Mouse (Mus musculus) yolk sac, embryonic 10.5 days (tissue): ENCODE results near the gene CN725425.

Experiments used
- DNase-seq: peaks from one replicate; pipeline ENCODE4 v3.0.0-alpha.2; 2017; ENCODE audit warnings: low spot score

CN725425 gene

DNA sequence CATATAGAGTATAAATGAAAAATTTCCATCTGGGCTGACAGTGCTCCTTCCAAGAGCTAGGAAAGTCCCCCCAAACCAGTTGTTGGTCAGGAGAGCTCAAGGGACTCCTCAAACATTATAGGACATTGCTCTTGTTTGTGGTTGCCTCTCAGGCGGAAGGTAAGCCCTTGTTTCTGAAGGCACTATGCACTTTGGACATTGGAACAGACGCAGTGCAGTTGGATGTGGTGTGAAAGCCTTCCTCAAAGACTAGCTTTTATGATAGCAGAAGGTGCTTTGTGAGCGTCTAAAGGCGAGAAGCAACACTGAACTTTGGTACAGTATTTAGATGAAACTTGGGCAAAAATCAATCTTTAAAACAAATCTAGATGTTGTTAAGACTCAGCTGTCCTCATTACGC, 7.2 kb downstream of the CN725425 start:
- DNase-seq, result peak; percentile 29

DNA sequence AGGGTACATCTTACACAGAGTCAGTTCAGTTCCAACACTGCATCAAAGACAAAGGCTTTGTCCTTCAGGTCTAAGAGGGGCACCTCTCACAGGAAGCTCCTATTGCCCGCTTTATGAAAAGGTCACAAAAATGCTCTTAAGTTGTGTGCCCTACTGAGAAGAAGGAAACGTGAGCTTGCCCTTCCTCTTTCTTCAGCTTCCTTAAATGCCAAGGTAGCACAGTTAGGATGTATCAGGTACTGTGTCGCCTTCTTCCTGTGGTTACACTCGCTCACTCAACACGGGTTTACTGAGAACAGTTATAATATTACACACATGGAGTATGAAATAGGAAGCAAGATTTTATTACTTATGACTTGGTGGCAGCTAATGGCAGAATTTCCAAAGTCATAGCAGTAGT, 38.0 kb downstream of the CN725425 start:
- no peak for DNase-seq

DNA sequence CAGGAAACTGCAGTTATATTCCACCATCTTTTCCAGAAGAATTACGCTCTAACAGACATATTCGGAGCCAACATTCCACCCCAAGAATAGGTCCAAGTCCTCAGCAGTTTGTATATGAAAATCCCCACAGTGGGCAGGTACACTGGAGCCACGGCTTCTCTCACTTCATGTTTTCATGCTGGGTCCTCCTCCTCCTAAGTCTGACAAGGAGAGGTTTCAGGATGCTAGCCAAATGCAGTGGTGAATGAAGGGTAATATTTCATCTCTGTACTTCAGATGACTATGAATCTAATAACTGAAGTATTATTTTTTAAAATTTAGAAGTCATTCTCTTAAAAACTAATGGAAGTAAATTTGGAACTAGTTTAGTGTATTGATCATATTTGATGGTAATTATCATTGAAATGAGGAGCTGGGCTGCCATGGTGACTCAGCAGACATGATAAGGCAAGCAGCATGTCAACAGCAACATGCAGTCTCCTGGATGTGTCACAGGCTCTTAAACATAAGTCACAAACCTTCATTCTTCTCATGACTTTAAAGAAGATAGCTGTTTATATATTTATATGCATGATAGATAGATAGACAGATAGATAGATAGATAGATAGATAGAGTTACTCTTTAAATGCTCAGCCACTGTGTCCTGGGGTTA, 41.5 kb downstream of the CN725425 start:
- DNase-seq, result no peak

DNA sequence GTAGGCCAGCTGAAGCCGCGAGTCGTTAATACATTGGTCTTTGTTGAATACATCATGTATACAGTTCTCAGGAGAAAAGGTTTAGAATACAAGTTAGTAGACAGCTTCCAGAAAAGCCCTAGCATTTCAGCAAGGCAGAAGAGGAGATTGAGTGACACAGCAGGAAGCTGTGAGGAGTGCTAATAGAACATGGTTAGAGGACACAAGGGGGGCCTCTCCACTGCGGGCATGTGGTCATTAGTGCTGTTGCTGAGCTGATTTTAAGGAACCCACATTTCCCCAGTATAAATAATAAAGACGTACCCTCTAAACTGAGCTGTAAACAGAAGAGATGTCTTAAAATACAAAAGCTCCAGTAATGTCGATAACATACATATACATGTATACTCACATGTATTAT, 51.5 kb downstream of the CN725425 start:
- no peak for DNase-seq

DNA sequence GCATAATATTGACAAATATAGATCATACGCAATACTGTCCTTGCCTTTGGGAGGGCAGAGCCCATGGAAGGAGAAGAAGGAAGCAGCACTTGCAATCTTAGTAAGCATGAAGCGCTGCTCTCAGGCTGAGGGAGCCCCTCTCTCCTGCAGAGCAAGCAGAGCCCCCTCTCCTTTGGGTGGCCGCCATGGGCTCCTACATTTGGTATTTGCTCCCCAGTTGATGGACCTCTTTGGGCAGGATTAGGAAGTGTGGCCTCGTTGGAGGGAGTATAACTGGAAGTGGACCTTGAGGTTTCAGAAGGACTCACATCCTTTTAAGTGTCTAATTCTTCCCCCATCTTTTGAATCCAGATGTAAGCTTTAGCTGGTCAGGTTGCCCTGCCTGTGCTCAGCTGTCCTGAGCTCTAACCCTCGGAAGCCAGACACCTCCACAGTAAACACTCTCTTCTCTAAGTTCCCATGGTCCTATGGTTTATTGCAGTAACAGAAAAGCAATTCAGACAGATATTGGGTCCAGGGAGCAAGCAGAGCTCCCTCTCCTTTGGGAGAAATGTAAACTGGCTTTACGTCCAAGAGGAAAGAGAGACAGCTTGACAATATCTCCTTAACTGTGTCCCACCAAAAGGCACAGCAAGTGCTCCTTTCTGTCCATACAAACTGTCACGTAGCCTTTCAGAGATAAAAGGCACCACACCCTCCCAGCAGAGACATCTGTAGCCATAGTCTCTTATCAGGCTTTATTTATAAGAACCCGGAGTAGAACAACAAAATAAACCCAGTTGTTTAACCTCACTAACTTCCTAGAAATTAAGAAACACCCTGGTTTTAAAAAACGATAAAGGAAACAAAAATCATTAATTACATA, 52.5 kb downstream of the CN725425 start:
- DNase-seq, result no peak

DNA sequence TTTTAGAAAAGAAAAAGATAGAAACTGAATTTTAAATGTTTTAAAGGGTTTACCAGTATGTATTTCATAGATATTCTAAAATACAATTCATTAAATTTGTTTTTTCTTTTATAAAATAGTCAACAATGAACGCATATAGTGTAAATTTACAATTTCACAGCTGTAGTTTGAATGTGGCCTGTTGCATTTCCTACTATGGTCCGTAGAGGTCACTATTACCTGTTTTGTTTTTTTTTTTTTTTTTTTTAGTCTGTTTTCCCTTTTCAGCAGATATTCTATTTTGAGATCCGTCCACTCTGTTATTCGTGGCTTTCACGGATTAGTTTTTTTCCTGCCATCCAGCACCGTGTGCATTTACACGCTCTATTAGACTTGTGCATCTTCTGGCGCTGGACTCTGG, 53.7 kb downstream of the CN725425 start:
- no peak for DNase-seq

DNA sequence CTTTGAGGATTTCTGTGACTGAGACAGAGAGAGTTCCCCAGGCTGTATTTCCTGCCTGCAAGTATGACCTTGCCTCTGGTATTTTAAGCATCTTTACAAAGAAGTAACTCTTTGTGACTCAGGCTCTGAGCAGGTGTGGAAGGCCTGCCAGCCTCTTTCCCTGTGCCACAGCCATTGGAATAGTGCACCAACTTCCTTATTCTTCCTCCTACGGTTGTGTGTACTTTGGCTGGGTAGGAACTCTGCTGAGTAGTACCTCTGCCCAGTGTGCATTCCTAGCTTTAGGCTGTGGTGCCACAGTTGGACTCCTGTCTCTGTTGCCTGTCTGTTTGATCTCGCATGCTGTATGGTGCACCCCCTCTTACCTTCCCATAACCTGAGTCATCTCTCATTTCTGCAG, 56.0 kb downstream of the CN725425 start:
- no peak for DNase-seq

DNA sequence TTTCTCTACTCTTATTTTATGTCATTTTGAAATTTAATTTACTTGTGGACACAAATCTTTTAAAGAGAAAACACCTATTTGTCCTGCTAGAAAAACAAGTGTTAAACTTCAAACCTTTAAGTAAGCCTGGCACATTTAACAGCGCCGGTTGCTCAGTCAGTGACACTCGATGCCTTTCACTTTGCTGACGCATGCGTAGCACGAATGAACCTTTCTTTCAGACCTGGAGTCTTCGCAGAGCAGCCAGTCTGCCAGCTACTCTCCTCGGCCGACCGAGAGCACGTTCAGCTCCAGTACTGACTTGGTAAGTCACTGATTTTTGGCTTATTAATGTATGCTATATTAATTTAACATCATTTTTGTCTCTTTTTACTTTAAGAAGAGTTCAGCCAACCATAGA, 57.8 kb downstream of the CN725425 start:
- DNase-seq, result no peak

DNA sequence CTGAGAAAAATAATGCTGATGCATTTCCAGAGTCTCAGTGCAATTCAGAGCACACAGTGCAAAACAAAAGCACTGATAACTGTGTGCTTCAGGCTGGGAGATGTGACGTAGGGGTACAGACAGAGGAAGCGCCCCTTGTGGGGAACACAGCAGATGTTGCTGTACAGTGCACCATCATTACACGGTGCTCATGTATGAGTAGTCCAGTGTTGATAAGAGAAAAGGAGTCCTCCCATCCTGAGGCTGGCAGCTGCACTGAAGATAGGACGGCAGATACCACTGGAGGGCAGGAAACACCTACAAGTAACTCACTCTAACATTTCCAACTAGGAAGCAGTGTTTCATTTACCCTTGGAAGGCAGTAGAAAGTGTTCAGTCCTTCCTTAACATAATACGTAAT, 61.3 kb downstream of the CN725425 start:
- no peak for DNase-seq

DNA sequence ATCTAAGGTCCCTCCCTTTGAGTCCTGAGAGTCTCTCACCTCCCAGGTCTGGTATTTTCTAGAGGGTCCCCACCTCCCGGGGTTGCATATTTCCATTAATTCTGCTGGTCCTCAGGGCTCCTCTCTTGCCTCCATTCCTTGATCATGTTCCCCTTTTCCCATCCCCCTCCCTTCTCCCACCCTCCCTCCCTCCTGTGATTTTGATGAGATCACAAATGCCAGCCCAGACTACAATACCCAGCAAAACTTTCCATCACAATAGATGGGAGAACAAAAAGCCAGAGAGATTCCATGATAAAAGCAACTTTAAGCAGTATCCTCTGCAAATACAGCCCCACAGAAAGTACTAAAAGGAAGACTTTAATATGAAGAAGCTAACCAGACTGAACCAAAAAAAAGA, 64.6 kb downstream of the CN725425 start:
- no peak for DNase-seq

DNA sequence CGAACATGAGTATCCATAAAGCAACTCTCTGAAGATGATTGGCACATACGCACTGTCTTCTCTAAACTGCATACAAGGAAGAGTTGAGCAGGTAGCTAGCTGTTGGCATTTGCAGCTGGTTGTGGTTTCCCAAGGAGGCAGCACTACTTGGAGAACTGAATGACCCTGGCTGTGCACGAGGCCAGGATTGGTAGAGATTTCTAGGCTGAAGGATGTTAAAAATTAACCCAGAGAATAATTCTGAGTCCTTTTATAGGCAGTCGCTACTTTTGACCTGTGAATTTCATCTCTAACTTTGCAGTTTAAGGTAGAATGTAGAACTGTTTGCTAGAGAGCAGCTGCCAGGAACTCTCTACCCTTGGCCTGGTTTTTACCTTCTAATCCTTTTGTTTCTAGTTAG, 69.2 kb downstream of the CN725425 start:
- DNase-seq, result no peak

DNA sequence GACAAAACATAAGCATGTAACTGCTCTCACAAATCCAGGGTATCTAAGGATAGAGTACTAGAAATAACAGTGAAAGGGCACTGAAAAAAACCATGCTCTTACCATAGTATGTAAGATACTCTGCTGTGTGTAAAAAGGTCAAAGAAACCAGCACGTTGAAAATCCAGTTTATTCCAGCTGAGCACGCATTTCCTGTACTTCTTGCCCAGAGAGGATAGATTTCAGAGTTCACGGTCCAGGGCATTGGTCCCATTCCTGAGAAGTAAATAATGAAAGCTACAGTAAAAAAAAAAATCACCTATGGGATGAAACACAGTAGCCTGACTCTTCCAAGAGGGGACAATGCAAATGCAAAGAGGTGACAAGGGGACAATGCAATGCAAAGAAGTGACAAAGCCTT, 76.7 kb downstream of the CN725425 start:
- DNase-seq, result no peak

DNA sequence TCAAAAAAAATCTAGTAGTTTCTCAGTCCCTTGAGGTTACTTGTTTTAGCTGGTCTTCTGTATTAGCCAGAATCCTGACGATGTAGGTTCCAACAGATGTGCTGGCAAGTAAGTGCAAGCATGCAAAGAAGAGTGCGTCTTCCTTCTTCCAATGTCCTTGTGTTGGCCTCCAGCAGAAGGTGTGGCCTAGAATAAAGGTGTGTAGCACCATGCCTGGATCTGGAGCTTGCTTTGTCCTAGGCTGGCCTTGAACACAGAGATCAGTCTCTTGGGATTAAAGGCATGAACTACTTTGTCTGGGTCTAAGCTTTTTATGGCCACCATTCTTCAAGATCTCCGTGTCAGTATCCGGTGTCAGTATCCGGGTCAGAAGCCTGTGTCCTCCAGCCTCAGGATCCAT, 80.3 kb downstream of the CN725425 start:
- no peak for DNase-seq

DNA sequence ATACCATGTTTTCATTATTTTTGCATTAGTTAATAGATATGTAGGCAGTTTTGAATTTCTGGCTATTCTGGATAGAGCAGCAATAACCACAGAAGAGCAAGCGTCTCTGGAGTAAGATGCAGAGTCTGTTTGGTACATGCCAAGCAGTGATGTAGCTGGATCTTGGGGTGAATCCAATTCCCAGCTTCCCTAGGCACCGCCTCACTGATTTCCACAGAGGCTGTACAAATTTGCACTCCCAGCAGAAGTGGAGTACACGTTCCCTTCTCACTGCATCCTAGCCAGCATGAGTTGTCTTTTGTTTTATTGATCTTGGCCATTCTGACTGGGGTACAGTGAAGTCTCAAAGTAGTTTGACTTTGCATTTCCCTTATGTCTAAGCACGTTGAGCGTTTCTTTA, 82.2 kb downstream of the CN725425 start:
- DNase-seq, result no peak

DNA sequence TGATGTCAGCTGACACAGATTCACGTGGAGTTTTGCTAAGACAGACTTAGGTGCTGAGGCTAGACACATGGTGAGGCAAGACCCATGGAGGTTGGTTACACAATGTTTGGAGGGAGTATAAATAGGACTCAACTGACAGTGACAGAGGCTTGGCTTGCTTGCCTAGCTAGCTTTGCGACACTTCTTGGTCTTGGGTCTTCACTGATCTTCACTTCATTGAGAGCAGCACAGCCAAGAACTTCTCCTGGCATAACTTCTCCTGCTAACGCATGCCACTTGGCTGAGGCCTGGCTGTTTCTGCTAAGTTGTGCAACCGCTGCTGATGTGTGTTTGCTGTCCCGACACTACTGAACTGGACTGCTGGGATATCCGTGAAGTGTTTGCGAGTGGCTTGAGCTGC, 83.5 kb downstream of the CN725425 start:
- no peak for DNase-seq

DNA sequence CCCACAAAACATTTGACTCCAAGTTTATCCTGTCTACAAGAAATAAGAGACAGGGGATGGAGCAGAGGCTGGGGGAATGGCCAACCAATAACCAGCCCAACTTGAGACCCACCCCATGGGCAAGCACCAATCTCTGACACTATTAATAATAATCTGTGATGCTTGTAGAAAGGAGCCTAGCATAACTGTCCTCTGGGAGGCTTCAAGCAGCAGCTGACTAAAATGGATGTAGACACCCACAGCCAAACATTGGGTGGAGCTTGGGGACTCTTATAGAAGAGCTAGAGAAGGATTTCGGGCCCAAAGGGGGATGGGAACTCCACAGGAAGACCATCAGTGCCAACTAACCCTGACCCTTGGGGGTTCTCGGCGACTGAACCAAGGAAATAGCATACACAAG, 84.1 kb downstream of the CN725425 start:
- no peak for DNase-seq

DNA sequence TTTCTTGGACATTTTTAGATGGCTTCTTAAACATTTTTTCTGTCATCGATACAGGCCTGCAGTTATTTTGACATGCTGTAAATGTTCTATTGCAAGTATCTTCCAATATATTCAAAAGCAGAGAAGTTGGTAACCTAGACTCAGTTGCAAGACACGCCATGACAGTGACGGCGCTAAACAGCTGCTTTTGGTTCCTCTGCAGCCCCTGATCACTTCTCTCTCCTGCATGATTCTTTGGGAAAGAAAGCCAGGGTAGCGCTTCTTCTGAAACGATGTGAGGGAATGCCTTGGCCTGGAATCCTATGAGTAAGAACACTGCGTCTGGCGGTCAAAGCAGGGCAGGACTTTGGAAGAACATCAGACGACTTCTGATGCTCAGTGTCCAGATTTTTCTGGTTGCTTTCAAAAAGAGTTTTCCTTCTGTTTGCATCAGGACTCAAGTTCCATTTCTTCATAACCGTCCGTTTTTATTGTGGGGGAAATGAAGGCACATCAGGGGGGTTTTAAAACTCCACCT, 100.1 kb downstream of the CN725425 start:
- no peak for DNase-seq

DNA sequence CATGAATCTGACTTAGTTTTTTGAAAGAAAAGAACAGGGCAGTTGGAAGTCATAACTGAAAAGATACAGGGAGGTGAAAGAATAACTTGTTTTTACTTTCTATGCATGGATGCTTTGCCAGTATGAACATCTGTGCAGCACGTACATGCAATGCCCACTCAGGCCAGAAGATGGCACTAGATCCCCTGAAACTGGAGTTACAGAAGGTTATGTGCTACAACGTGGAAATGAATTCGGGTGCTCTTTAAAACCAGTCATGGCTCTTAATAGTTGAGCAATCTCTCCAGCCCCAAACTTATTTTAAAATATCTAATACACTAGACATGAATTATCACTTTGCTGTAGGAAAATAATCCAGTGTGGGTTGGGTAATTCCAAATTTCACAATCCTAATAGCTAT, 102.1 kb downstream of the CN725425 start:
- DNase-seq, result peak; percentile 28

DNA sequence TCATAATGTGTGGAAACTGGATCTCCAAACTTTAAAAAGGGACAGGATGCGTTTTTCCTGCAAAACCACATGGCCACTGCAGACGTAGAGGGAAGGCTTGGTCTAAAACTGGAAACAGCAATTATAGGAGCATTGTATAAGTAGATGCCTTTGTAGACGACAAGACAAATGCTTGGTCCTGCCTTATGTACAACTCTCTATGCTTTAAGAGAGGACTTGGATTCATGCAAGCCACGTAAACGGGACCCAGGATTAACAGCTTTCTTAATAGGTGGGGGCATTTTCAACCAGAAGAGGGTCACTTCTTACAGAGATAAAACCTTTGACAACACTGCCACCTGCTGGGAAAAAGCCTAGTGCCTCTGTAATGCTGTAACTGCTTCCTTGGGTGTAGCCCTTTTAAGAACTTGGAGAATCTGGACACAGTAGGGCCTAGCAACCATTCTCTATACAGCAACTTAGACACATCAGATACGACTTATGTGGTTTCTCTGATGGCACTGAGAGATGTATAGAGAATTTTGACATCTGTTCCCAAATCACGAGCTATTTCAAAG, 105.1 kb downstream of the CN725425 start:
- DNase-seq, result peak; percentile 19
